Mouse (Mus musculus): ENCODE measurements around the gene Rab11b.

DNA sequence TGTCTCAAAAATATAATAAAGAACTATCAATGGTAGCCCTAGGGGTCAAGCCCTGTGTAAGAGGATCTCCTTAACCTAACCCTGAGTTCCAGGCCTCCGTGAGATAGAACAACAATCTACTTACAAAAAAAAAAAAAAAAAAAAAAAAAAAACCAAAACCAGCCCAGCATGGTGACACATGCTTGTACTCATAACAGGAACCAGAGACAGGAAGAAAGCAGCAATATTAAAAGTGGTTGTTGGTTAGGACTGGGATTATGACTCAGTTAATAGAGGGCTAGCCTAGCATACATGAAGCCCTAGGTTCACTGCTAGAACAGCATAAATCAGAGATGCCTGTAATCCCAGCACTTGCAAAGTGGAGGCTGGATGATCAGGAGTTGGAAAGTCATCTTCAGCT is 58.2 kb downstream of the Rab11b start:
- TF ChIP-seq CTCF (IDR thresholded peaks at IDR 0.05; ENCODE audit: borderline replicate concordance, insufficient read depth, low read depth, low read length) (no peak), POLR2A (IDR thresholded peaks at IDR 0.05; ENCODE audit: borderline replicate concordance, insufficient read depth, low read length) (no peak)
